Mouse (Mus musculus) C2C12 (cell line): ENCODE results near the gene Shh. TPM values are rescaled to one million over a fixed set of nuclear protein-coding genes. Genes with fewer than 3 reads are reported as not detected.

Experiments
- H3K27me3 ChIP-seq: one replicate; pipeline ENCODE4 v1.6.1; 2011; ENCODE audit not compliant: control insufficient read depth, insufficient read depth, insufficient read length
- H3K36me3 ChIP-seq: one replicate; pipeline ENCODE4 v1.6.1; 2011; ENCODE audit not compliant: control insufficient read depth, insufficient read depth
- H3K4me3 ChIP-seq: one replicate; pipeline ENCODE4 v1.5.1; 2011; ENCODE audit warnings: mild to moderate bottlenecking, control low read depth; ENCODE audit not compliant: poor library complexity, insufficient read depth, severe bottlenecking
- H3K79me2 ChIP-seq: one replicate; pipeline ENCODE4 v1.6.1; 2011; ENCODE audit not compliant: control insufficient read depth, insufficient read depth
- H3K79me3 ChIP-seq: one replicate; pipeline ENCODE4 v1.6.1; 2011; ENCODE audit warnings: low read depth, control low read depth
- H3ac ChIP-seq: one replicate; pipeline ENCODE3; 2011; ENCODE audit warnings: low read depth; ENCODE audit not compliant: control insufficient read depth, insufficient read length
- CEBPB ChIP-seq: IDR thresholded peaks from one replicate; pipeline ENCODE4 v1.6.1; 2011; ENCODE audit warnings: low read depth, mild to moderate bottlenecking, control low read depth, moderate library complexity
- CTCF ChIP-seq: IDR thresholded peaks from one replicate; pipeline ENCODE4 v1.5.1; 2011; ENCODE audit not compliant: control insufficient read depth, insufficient read depth, insufficient read length
- FOSL1 ChIP-seq: IDR thresholded peaks from one replicate; pipeline ENCODE4 v1.8.0; 2011; ENCODE audit warnings: mild to moderate bottlenecking, low read length; ENCODE audit not compliant: poor library complexity, insufficient read depth, severe bottlenecking
- MAX ChIP-seq: IDR thresholded peaks from one replicate; pipeline ENCODE4 v1.6.1; 2011; ENCODE audit warnings: mild to moderate bottlenecking, control low read depth
- MYOD1 ChIP-seq: IDR thresholded peaks from one replicate; pipeline ENCODE4 v1.6.1; 2011; ENCODE audit warnings: low read depth; ENCODE audit not compliant: control insufficient read depth, insufficient read length
- MYOG ChIP-seq: IDR thresholded peaks from one replicate; pipeline ENCODE4 v1.6.1; 2011; ENCODE audit not compliant: control insufficient read depth, insufficient read length; ENCODE audit errors: extremely low read depth
- USF1 ChIP-seq: IDR thresholded peaks from one replicate; pipeline ENCODE4 v1.6.1; 2011; ENCODE audit warnings: low read depth, mild to moderate bottlenecking, control low read depth, moderate library complexity
- polyA plus RNA-seq: library from polyadenylated mRNA; unstranded; fragments of >200 nt; fragmentation: generic; extraction: Trizol; gene quantifications from one replicate; pipeline ENCODE4 v1.2.1, GENCODE M21; 2012; ENCODE audit warnings: missing spikeins

Shh gene
- polyA plus RNA-seq, 1 experiment, result not detected

GRCm38 (mm10) chr5:28451053-28451638, 15.9 kb downstream of the Shh start:
- H3K79me2 ChIP-seq, result no peaks in the 10 kb centered on the region
- peaks cover 10% of the 10 kb centered on the region for H3K27me3 ChIP-seq
- no peaks in the 10 kb centered on the region for H3K79me3 ChIP-seq
- H3ac ChIP-seq, result no peak overlapping the region
- H3K4me3 ChIP-seq, result no peak overlapping the region
- TF ChIP-seq CTCF (peak; percentile 72), CEBPB (no peak)
- H3K36me3 ChIP-seq, result no peaks in the 10 kb centered on the region

DNA sequence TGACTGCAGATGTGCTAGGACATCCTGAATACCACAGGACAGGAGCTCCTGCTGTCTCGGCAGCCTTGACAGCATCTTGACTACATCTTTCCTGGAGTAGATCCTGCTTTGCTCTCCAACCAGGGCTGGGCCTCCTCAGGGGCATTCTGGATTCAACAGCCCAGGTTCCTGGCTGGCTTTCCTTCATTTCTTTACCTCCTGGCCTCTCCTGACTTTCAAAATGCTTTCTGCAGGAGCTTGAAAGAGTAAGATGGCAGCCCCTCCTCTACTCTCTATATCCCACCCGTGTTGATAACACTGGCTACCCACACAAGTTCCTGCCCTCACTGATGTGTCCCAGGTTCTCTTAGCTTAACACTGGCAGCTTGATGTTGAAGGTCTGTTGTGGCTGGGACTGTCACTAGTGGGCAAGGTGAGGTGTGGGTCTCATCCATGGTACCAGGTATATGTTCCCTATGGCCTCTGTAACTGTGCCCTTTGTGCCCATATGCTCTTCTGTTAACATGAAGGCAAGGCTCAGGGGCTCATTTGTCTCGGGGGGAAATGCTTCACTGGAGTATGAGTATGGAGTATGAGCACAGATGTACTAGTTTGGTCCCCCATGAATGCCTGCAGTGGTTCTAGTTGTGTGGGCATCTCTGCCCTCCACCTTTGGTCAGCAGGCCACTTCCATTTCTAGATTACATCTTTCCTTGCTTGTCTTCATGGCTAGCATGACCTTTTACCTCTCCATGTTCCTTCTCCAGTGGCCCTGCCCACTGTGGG, 16.7 kb downstream of the Shh start:
- Histone ChIP-seq H3K4me3 (no peak overlapping the region), H3ac (no peak overlapping the region), H3K79me3 (no peaks in the 10 kb centered on the region), H3K27me3 (peaks cover 1% of the 10 kb centered on the region), H3K36me3 (no peaks in the 10 kb centered on the region), H3K79me2 (no peaks in the 10 kb centered on the region)
- TF ChIP-seq USF1 (no peak), CTCF (no peak), MYOG (no peak), MAX (no peak), CEBPB (no peak), FOSL1 (no peak), MYOD1 (no peak)

DNA sequence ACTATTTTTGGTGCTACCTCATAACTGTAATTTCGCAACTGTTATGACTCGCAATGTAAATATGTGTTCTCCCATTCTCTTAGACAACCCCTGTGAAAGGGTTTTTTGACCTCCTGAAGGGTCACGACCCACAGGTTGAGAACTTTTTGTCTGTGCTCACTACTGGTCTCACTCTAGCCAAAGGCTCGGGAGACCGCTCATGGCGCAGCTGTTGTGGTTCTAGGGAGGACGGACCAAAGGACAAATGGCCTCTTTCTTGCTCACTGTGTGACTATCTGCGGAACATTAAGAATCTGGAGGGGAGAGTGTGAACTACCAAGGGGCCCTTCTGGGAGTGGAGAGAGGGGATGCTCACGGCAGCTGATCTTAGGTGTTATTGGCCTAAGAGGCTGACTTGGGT, 41.1 kb downstream of the Shh start:
- no peaks in the 10 kb centered on the region for H3K27me3 ChIP-seq
- no peaks in the 10 kb centered on the region for H3K79me2 ChIP-seq
- TF ChIP-seq FOSL1 (no peak), USF1 (no peak), MYOD1 (no peak), MAX (no peak), CTCF (no peak), MYOG (no peak), CEBPB (no peak)
- H3K4me3 ChIP-seq, result no peak overlapping the region
- H3K36me3 ChIP-seq, result no peaks in the 10 kb centered on the region
- no peak overlapping the region for H3ac ChIP-seq
- no peaks in the 10 kb centered on the region for H3K79me3 ChIP-seq

GRCm38 (mm10) chr5:28423781-28424180, 43.3 kb downstream of the Shh start:
- Histone ChIP-seq H3K4me3 (no peak overlapping the region), H3K36me3 (peaks cover 9% of the 10 kb centered on the region), H3ac (no peak overlapping the region), H3K79me3 (no peaks in the 10 kb centered on the region), H3K79me2 (no peaks in the 10 kb centered on the region), H3K27me3 (no peaks in the 10 kb centered on the region)
- no peak for TF ChIP-seq CEBPB
- no peak for TF ChIP-seq USF1
- no peak for TF ChIP-seq FOSL1
- TF ChIP-seq MAX, result no peak
- no peak for TF ChIP-seq MYOD1
- no peak for TF ChIP-seq MYOG
- TF ChIP-seq CTCF, result no peak

- H3K36me3 ChIP-seq, result peaks cover 37% of the 10 kb centered on the region
Measured at GRCm38 (mm10) chr5:28419640-28420265, 47.3 kb downstream of the Shh start.

More at GRCm38 (mm10) chr5:28419640-28420265, 47.3 kb downstream of the Shh start:
- Histone ChIP-seq H3K4me3 (no peak overlapping the region), H3K79me3 (no peaks in the 10 kb centered on the region), H3ac (no peak overlapping the region), H3K79me2 (no peaks in the 10 kb centered on the region), H3K27me3 (no peaks in the 10 kb centered on the region)
- TF ChIP-seq CTCF (no peak), MYOG (no peak), MYOD1 (no peak), USF1 (no peak), CEBPB (no peak), FOSL1 (no peak), MAX (no peak)
